Mouse (Mus musculus) heart, embryonic 14.5 days (tissue): ENCODE measurements around the gene Vtn. TPM values are rescaled to one million over a fixed set of nuclear protein-coding genes. Genes with fewer than 3 reads are reported as not detected.

ENCODE experiments used
- ATAC-seq: fragments of 200-750 bp; cut with Nextera tagmentation; 2 replicates; pipeline ENCODE4 v1.8.0; 2017; ENCODE audit warnings: low read depth, moderate TSS enrichment; ENCODE audit not compliant: insufficient number of reproducible peaks, insufficient read depth, low FRiP score
- H3K27ac ChIP-seq, 2 experiments: fragments of 200-500 bp in 1 of 2; fragments of 300-500 bp in 1 of 2; sonication (generic) in 1 of 2; replicated peaks in 1 of 2; 2 replicates each; pipeline ENCODE4 v1.5.1; 2012 to 2014; ENCODE audit warnings: low read depth in 2 of 2, low read length in 2 of 2, control low read depth in 1 of 2, mild to moderate bottlenecking in 1 of 2, mixed read lengths in 1 of 2; ENCODE audit not compliant: control insufficient read depth in 1 of 2, insufficient read depth in 1 of 2
- H3K27me3 ChIP-seq: fragments of 300-500 bp; sonication (generic); 2 replicates; pipeline ENCODE4 v1.6.1; 2014; ENCODE audit warnings: mild to moderate bottlenecking, low read length, control low read depth; ENCODE audit not compliant: control insufficient read depth, insufficient read depth
- H3K36me3 ChIP-seq: fragments of 300-500 bp; sonication (generic); 2 replicates; pipeline ENCODE4 v1.6.1; 2014; ENCODE audit warnings: mild to moderate bottlenecking, control low read depth, low read length, mixed read lengths; ENCODE audit not compliant: control insufficient read depth, insufficient read depth
- H3K4me1 ChIP-seq, 2 experiments: fragments of 200-500 bp in 1 of 2; fragments of 300-500 bp in 1 of 2; sonication (generic) in 1 of 2; 2 replicates each; pipeline ENCODE4 v1.6.1; 2012 to 2014; ENCODE audit warnings: low read length in 2 of 2, control low read depth in 1 of 2, mixed read lengths in 1 of 2; ENCODE audit not compliant: control insufficient read depth in 2 of 2, insufficient read depth in 2 of 2
- H3K4me2 ChIP-seq: fragments of 300-500 bp; sonication (generic); 2 replicates; pipeline ENCODE4 v1.6.1; 2014; ENCODE audit warnings: mild to moderate bottlenecking, low read length
- H3K4me3 ChIP-seq, 2 experiments: fragments of 200-500 bp in 1 of 2; fragments of 300-500 bp in 1 of 2; sonication (generic) in 1 of 2; 2 replicates each; pipeline ENCODE4 v1.5.1; 2012 to 2014; ENCODE audit warnings: low read length in 2 of 2, mild to moderate bottlenecking in 2 of 2, control low read depth in 1 of 2, low read depth in 1 of 2, moderate library complexity in 1 of 2; ENCODE audit not compliant: control insufficient read depth in 1 of 2, insufficient read depth in 1 of 2
- H3K9ac ChIP-seq: fragments of 300-500 bp; sonication (generic); 2 replicates; pipeline ENCODE4 v1.6.1; 2014; ENCODE audit warnings: mild to moderate bottlenecking, low read length
- H3K9me3 ChIP-seq: fragments of 300-500 bp; sonication (generic); 2 replicates; pipeline ENCODE4 v1.6.1; 2016; ENCODE audit warnings: low read length, control low read depth; ENCODE audit not compliant: control insufficient read depth
- WGBS: fragments of 180-500 bp; shearing (Covaris S2); extraction: QIAGEN DNeasy Blood & Tissue Kit; methylation state at CpG from one replicate; pipeline ENCODE4 v1.1.7; 2014; 5-methylcytosine and 5-hydroxymethylcytosine counted together
- polyA plus RNA-seq: library from polyadenylated mRNA; unstranded; fragments of >200 nt; fragmentation: Nextera tagmentation; extraction: Ambion mirVana; gene quantifications from 2 replicates; pipeline ENCODE4 v1.2.1, GENCODE M21; 2014

Gene Vtn
- 0.15 and 0.34 TPM in 2 replicates for polyA plus RNA-seq

DNA sequence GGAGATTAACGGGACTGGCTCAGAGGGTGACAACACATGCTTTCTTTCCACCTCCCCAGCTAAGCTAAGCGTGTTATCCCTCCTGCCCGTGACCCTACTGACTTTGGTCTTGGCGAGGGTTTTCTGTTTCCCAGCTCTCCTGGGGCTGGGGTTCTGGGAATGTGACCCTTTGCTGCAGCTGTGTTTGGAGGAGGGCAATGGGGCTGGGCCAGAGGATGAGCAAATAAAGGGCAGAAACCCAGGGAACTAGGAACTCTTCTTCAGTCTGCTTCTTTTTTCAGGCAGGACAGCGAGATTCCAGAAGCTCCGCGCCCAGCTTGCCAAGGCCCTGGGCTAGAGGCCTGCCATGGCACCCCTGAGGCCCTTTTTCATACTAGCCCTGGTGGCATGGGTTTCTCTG, at the start of gene Vtn:
Gene Vtn (plus strand): TSS at position 88 of the 400 bp plus-strand sequence.
- no peaks in the 10 kb centered on the region for H3K36me3 ChIP-seq
- WGBS = 51% methylated on average over 7 of the region's 7 CpGs
- H3K9me3 ChIP-seq = no peaks in the 10 kb centered on the region
- no peak within 1 kb of the TSS for H3K9ac ChIP-seq
- H3K4me2 ChIP-seq = peak within 1 kb of the TSS; percentile 87
- H3K4me3 ChIP-seq = peak within 1 kb of the TSS; percentile 42 to 46
- H3K27ac ChIP-seq = no peak within 1 kb of the TSS
- peaks cover 3 to 5% of the 10 kb centered on the region in 2 experiments; a peak in 2 of 4 replicates for H3K4me1 ChIP-seq
- ATAC-seq = no peak
- H3K27me3 ChIP-seq = peaks cover 70% of the 10 kb centered on the region

DNA sequence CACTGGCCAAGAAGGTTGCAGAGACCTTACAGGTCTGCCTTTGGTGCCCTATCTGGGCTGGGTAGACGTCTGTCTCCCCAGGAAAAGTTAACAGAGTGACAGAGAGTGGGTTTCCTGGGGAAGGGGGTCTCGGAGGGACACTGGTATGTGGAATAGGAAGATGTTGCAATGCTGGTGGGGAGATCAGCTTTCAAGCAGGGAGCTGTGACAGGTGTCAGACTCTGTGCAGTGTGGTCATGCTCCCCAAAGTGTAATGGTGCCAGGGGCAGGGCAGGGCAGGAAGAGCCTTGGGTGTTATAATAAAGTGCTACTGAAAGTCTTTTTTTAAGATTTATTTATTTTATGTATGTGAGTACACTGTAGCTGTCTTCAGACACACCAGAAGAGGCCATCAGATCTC, 48.6 kb upstream of the Vtn start:
- H3K9ac ChIP-seq = no peak overlapping the region
- H3K27me3 ChIP-seq = no peaks in the 10 kb centered on the region
- H3K4me3 ChIP-seq = no peak overlapping the region
- 30% methylated on average over 2 of the region's 2 CpGs for WGBS
- no peak overlapping the region for H3K4me2 ChIP-seq
- peaks cover 2% of the 10 kb centered on the region; the same call in 1 of the 2 replicates for H3K9me3 ChIP-seq
- H3K27ac ChIP-seq = no peak overlapping the region
- ATAC-seq = no peak
- no peaks in the 10 kb centered on the region for H3K4me1 ChIP-seq
- no peaks in the 10 kb centered on the region for H3K36me3 ChIP-seq

DNA sequence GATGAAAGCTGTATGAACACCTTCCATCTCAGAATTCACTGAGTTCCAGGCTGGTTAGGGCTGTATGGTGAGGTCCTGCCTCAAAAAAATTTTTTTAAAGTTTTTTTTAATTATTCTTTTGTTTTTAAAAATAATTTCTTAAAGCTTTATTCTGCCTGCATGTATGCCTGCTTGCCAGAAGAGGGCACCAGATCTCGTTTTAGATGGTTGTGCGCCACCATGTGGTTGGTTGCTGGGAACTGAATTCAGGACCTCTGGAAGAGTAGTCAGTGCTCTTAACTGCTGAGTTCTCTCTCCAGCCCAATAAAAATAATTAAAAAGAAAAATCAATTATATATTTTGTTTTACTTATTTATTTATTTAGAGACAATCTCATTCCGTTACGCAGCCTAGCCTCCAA, 45.2 kb upstream of the Vtn start:
- H3K9ac ChIP-seq = no peak overlapping the region
- H3K27ac ChIP-seq = no peak overlapping the region
- no peak overlapping the region for H3K4me3 ChIP-seq
- H3K4me2 ChIP-seq = no peak overlapping the region
- no peak for ATAC-seq
- H3K27me3 ChIP-seq = no peaks in the 10 kb centered on the region
- WGBS = 10% methylated on average over 4 of the region's 4 CpGs
- no peaks in the 10 kb centered on the region for H3K36me3 ChIP-seq
- H3K9me3 ChIP-seq = peaks cover 2% of the 10 kb centered on the region; the same call in 1 of the 2 replicates
- no peaks in the 10 kb centered on the region; a peak in 1 of 4 replicates for H3K4me1 ChIP-seq

DNA sequence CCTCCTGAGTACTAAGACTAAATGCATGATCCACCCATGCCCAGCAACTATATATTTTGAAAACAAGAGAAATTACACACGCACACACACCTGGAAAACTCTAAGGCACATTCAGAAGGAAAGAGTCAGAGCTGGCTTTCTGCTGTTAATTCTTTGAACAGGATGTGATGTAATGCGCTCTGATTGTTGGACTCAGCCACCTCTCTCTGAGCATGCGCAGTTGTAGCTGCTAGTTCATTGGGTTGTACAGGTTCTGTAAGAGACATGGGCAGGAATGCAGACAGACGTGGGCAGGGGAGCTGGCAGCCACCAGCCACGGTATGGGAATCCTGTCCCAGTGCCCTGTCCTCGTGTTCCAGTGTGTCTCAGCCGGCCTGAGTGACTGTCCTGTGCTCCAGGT, 44.6 kb upstream of the Vtn start:
- no peaks in the 10 kb centered on the region for H3K27me3 ChIP-seq
- 69% methylated on average over 7 of the region's 7 CpGs for WGBS

DNA sequence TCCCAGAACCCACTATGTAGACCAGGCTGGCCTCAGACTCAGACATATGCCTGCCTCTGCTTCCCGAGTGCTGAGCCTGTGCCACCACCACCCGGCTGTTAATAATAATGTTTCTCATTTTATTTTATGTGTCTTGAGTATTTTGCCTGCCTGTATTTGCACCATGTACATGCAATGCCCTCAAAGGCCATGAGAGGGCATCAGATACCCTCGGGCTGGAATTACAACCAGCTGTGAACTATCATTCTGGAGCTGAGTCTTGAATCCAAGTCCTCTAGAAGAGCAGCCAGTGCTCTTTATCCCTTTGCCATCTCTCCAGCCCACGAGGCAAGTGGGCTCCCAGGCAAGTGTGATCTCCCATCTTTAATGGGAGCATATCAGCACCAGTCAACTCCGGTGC, 43.6 kb upstream of the Vtn start:
- Histone ChIP-seq H3K4me3 (no peak overlapping the region), H3K27me3 (no peaks in the 10 kb centered on the region), H3K36me3 (no peaks in the 10 kb centered on the region), H3K27ac (no peak overlapping the region), H3K4me1 (no peaks in the 10 kb centered on the region; a peak in 1 of 4 replicates), H3K4me2 (no peak overlapping the region), H3K9me3 (peaks cover 2% of the 10 kb centered on the region; the same call in 1 of the 2 replicates), H3K9ac (no peak overlapping the region)
- no peak for ATAC-seq
- 27% methylated on average over 5 of the region's 5 CpGs for WGBS

More for the DNA sequence above, 44.6 kb upstream of the Vtn start:
- no peak overlapping the region for H3K4me2 ChIP-seq
- H3K9ac ChIP-seq = no peak overlapping the region
- H3K36me3 ChIP-seq = no peaks in the 10 kb centered on the region
- no peak overlapping the region for H3K4me3 ChIP-seq
- peaks cover 2% of the 10 kb centered on the region; the same call in 1 of the 2 replicates for H3K9me3 ChIP-seq
- no peaks in the 10 kb centered on the region; a peak in 1 of 4 replicates for H3K4me1 ChIP-seq
- no peak for ATAC-seq
- H3K27ac ChIP-seq = no peak overlapping the region

DNA sequence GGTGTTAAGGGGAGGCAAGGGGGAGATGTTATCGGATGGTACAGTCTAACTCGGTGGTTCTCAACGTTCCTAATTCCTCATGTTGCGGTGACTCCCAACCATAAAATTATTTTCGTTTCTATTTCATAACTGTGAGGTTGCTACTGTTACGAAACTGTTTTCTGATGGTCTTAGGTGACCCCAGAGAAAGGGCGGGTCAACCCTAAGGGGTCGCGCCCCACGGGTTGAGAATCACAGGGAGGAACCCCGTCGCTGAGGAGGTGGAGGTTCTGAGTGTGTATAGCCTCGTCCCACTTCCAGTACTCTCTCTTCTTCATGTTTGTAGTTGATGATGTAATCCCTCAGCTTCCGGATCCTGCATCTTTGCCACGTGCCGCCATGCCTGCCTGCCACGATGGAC, 40.2 kb upstream of the Vtn start:
- Histone ChIP-seq H3K4me1 (peaks cover 0 to 3% of the 10 kb centered on the region in 2 experiments; a peak in 2 of 4 replicates), H3K4me3 (no peak overlapping the region), H3K9me3 (peaks cover 7% of the 10 kb centered on the region; the same call in 1 of the 2 replicates), H3K27me3 (no peaks in the 10 kb centered on the region), H3K36me3 (no peaks in the 10 kb centered on the region), H3K4me2 (no peak overlapping the region), H3K27ac (no peak overlapping the region), H3K9ac (no peak overlapping the region)
- no peak for ATAC-seq
- WGBS = 80% methylated on average over 17 of the region's 17 CpGs

DNA sequence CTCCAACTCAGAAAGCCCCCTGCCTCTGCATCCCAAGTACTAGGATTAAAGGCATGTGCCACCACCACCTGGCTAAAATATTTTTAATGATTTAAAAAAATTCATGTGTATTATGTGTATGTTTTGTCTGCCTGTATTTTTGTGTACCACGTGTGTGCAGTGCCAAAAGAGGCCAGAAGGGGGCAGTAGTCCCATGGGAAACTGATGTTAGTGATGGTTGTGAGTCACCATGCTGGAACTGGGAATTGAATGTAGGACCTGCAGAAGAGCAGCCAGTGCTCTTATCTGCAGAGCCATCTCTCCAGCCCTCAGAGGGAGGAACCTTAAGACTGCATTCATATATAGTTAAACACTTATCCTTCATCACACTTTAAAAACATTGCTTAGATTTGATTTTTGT, 37.0 kb upstream of the Vtn start:
- Histone ChIP-seq H3K4me3 (no peak overlapping the region), H3K36me3 (no peaks in the 10 kb centered on the region), H3K9ac (no peak overlapping the region), H3K27me3 (no peaks in the 10 kb centered on the region), H3K9me3 (peaks cover 5% of the 10 kb centered on the region; the same call in 1 of the 2 replicates), H3K4me2 (no peak overlapping the region), H3K4me1 (peaks cover 11 to 15% of the 10 kb centered on the region in 2 experiments), H3K27ac (no peak overlapping the region)
- no peak for ATAC-seq
- WGBS = 79% methylated on average over 1 of the region's 1 CpGs

DNA sequence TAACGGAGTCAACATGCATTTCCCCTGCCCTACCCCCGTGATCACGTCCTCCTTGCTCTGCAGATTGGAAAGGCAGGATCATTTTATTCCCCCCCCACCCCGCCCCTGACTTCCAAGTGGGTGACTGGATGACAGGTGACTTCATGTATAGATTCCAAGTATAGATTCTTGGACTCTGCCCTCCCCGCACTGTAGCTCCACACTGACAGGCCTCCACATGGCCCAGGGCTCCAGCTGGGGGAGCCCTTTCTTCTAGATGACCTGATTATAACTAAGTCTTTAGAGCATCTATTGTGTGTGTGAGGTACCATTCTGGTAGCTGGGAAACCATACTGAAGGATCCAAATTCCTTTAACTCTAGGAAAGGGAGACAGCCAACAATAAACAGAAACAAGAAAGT, 36.2 kb upstream of the Vtn start:
- H3K4me1 ChIP-seq = peaks cover 15 to 16% of the 10 kb centered on the region in 2 experiments
- whole genome bisulfite sequencing = 79% methylated on average over 5 of the region's 5 CpGs

More for the DNA sequence above, 36.2 kb upstream of the Vtn start:
- ATAC-seq = no peak
- H3K4me3 ChIP-seq = no peak overlapping the region
- H3K9me3 ChIP-seq = peaks cover 5% of the 10 kb centered on the region; the same call in 1 of the 2 replicates
- H3K9ac ChIP-seq = no peak overlapping the region
- no peak overlapping the region for H3K4me2 ChIP-seq
- no peak overlapping the region for H3K27ac ChIP-seq
- H3K27me3 ChIP-seq = no peaks in the 10 kb centered on the region
- H3K36me3 ChIP-seq = no peaks in the 10 kb centered on the region
